Mouse (Mus musculus) limb, embryonic 14.5 days (tissue): ENCODE measurements around the gene Smoc1. TPM values are rescaled to one million over a fixed set of nuclear protein-coding genes. Genes with fewer than 3 reads are reported as not detected.

Source experiments
- ATAC-seq: fragments of 200-750 bp; cut with Nextera tagmentation; 2 replicates; pipeline ENCODE4 v1.8.0; 2017; ENCODE audit warnings: low read depth, moderate number of reproducible peaks, moderate TSS enrichment; ENCODE audit not compliant: low FRiP score
- DNase-seq: peaks from one replicate; pipeline ENCODE4 v3.0.0-alpha.2; 2015; ENCODE audit warnings: low spot score
- H3K27ac ChIP-seq: fragments of 300-500 bp; sonication (generic); replicated peaks from 2 replicates; pipeline ENCODE4 v1.5.1; 2014; ENCODE audit warnings: low read depth, mild to moderate bottlenecking, low read length, moderate library complexity, mixed read lengths
- H3K27me3 ChIP-seq: fragments of 300-500 bp; sonication (generic); 2 replicates; pipeline ENCODE4 v1.6.1; 2014; ENCODE audit warnings: low read length, mixed read lengths; ENCODE audit not compliant: control insufficient read depth, insufficient read depth
- H3K36me3 ChIP-seq: fragments of 300-500 bp; sonication (generic); 2 replicates; pipeline ENCODE4 v1.6.1; 2014; ENCODE audit warnings: mild to moderate bottlenecking, low read length, moderate library complexity, mixed read lengths; ENCODE audit not compliant: control insufficient read depth, insufficient read depth
- H3K4me1 ChIP-seq: fragments of 300-500 bp; sonication (generic); 2 replicates; pipeline ENCODE4 v1.6.1; 2014; ENCODE audit warnings: antibody characterized with exemption, low read length, mixed read lengths; ENCODE audit not compliant: control insufficient read depth, insufficient read depth
- H3K4me2 ChIP-seq: fragments of 300-500 bp; sonication (generic); replicated peaks from 2 replicates; pipeline ENCODE4 v1.6.1; 2014; ENCODE audit warnings: low read depth, mild to moderate bottlenecking, low read length, moderate library complexity; ENCODE audit not compliant: severe bottlenecking
- H3K4me3 ChIP-seq: fragments of 300-500 bp; sonication (generic); replicated peaks from 2 replicates; pipeline ENCODE4 v1.5.1; 2014; ENCODE audit warnings: low read length
- H3K9ac ChIP-seq: fragments of 300-500 bp; sonication (generic); 2 replicates; pipeline ENCODE4 v1.6.1; 2014; ENCODE audit warnings: mild to moderate bottlenecking, low read depth, low read length, moderate library complexity; ENCODE audit not compliant: severe bottlenecking
- H3K9me3 ChIP-seq: fragments of 300-500 bp; sonication (generic); 2 replicates; pipeline ENCODE4 v1.6.1; 2016; ENCODE audit warnings: low read length; ENCODE audit not compliant: control insufficient read depth
- POLR2A ChIP-seq: fragments of 200-500 bp; IDR thresholded peaks from 2 replicates; pipeline ENCODE4 v1.8.0; 2012; ENCODE audit warnings: inconsistent platforms, mild to moderate bottlenecking, moderate library complexity, borderline replicate concordance; ENCODE audit not compliant: insufficient read depth, insufficient read length; ENCODE audit errors: extremely low read depth
- WGBS: fragments of 180-500 bp; shearing (Covaris S2); extraction: QIAGEN DNeasy Blood & Tissue Kit; methylation state at CpG from one replicate; pipeline ENCODE4 v1.1.7; 2014; 5-methylcytosine and 5-hydroxymethylcytosine counted together
- polyA plus RNA-seq, 2 experiments: library from polyadenylated mRNA; depleted of rRNA in 1 of 2; stranded (reverse) in 1 of 2; unstranded in 1 of 2; fragments of >200 nt; fragmentation: Nextera tagmentation in 1 of 2; extraction: Ambion mirVana in 1 of 2; gene quantifications; 2 replicates each; pipeline versions ENCODE4 v1.2.1 to v1.2.3; 2012 to 2014

Gene Smoc1
- polyA plus RNA-seq, 2 experiments: 8.1 to 16.3 TPM

- Histone ChIP-seq H3K9me3 (no peaks in the 10 kb centered on the region), H3K36me3 (no peaks in the 10 kb centered on the region), H3K4me3 (no peak overlapping the region), H3K4me2 (no peak overlapping the region), H3K27me3 (no peaks in the 10 kb centered on the region), H3K4me1 (no peaks in the 10 kb centered on the region), H3K9ac (no peak overlapping the region), H3K27ac (no peak overlapping the region)
- ATAC-seq: no peak
- 78% methylated on average over 6 of the region's 6 CpGs for WGBS
- TF ChIP-seq POLR2A: no peak
- DNase-seq: no peak
Measured at GRCm38 (mm10) chr12:81155675-81156074, 129.1 kb downstream of the Smoc1 start.

DNA sequence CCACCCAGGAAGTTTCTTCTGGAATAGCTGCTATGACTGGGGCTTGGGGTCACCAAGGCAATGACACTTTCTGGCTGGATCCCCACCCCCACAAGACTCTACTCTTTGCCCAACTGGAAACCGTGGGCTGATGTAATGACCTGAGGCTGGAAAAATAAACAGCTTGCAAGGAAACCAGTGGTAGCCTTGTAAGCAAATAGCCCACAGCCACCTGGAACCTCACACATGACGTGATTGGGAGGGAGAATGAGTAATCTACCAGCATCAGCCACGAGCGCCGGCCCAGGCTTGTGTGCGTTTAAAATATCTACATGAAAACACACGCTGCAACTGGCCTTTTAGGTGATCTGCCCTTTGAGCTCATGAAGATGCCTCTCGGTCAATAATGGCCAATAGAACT is 130.2 kb downstream of the Smoc1 start:
- Histone ChIP-seq H3K36me3 (no peaks in the 10 kb centered on the region), H3K4me1 (no peaks in the 10 kb centered on the region), H3K27me3 (no peaks in the 10 kb centered on the region), H3K4me2 (no peak overlapping the region), H3K9ac (no peak overlapping the region), H3K4me3 (no peak overlapping the region), H3K9me3 (no peaks in the 10 kb centered on the region), H3K27ac (no peak overlapping the region)
- no peak for TF ChIP-seq POLR2A
- ATAC-seq (no peak), DNase-seq (no peak)
- WGBS: 68% methylated on average over 8 of the region's 8 CpGs

- H3K27me3 ChIP-seq: no peaks in the 10 kb centered on the region
- DNase-seq (no peak), ATAC-seq (no peak)
- H3K4me2 ChIP-seq: no peak overlapping the region
- H3K4me1 ChIP-seq: no peaks in the 10 kb centered on the region
- no peaks in the 10 kb centered on the region for H3K36me3 ChIP-seq
- 71% methylated on average over 2 of the region's 2 CpGs for WGBS
- no peak overlapping the region for H3K4me3 ChIP-seq
- no peak overlapping the region for H3K27ac ChIP-seq
- H3K9ac ChIP-seq: no peak overlapping the region
- no peaks in the 10 kb centered on the region for H3K9me3 ChIP-seq
- TF ChIP-seq POLR2A: no peak
Measured at GRCm38 (mm10) chr12:81159947-81160346, 133.3 kb downstream of the Smoc1 start.

DNA sequence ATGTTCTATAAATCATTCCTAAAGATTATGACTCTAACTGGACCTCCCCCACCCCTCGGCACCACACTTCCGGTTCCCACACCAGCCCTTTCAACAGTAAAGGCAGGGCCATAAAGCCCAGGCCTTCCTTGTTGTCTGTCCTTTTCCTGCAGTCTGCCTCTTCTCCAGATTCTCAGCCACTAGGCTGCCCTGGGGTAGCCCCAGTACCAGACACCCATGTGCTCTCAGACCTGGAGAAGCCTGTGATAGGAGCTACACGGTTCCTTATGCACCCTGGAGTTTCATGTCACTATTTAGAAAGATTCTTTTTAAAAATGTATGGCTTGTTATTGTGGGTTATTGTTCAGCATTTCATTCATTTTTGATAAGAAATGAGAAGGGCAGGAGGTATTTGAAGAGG is 133.8 kb downstream of the Smoc1 start:
- Histone ChIP-seq H3K4me2 (no peak overlapping the region), H3K27ac (no peak overlapping the region), H3K4me3 (no peak overlapping the region), H3K36me3 (no peaks in the 10 kb centered on the region), H3K27me3 (no peaks in the 10 kb centered on the region), H3K9ac (no peak overlapping the region), H3K9me3 (no peaks in the 10 kb centered on the region), H3K4me1 (no peaks in the 10 kb centered on the region)
- 39% methylated on average over 3 of the region's 3 CpGs for WGBS
- DNase-seq (no peak), ATAC-seq (no peak)
- no peak for TF ChIP-seq POLR2A

- no peak for TF ChIP-seq POLR2A
- Histone ChIP-seq H3K27ac (no peak overlapping the region), H3K4me1 (no peaks in the 10 kb centered on the region)
Measured at GRCm38 (mm10) chr12:81160831-81161230, 134.2 kb downstream of the Smoc1 start.

DNA sequence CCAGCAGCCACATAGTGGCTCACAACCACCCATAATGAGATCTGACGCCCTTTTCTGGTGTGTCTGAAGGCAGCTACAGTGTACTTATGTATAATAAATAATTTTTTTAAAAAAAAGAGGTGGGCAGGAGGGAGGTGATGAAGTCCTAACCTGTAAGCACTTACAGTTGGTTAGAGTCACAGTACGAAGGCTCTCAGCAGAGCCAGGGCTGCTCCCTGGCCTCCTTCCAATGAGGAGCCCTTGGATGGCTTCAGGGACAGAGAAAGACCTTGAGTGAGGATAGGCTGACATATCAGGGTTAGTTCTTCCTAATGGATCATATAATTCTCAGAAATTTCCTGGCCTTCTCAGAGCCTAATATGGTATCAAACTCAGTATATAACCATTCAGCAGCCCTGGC is 134.7 kb downstream of the Smoc1 start:
- Histone ChIP-seq H3K4me1 (peaks cover 4% of the 10 kb centered on the region; the same call in 1 of the 2 replicates), H3K27me3 (no peaks in the 10 kb centered on the region), H3K9me3 (no peaks in the 10 kb centered on the region), H3K4me2 (no peak overlapping the region), H3K4me3 (no peak overlapping the region), H3K27ac (no peak overlapping the region), H3K9ac (no peak overlapping the region), H3K36me3 (no peaks in the 10 kb centered on the region)
- no peak for TF ChIP-seq POLR2A
- WGBS: 85% methylated on average over 2 of the region's 2 CpGs
- ATAC-seq: no peak
- DNase-seq: no peak

More at GRCm38 (mm10) chr12:81160831-81161230, 134.2 kb downstream of the Smoc1 start:
- no peaks in the 10 kb centered on the region for H3K27me3 ChIP-seq
- H3K4me2 ChIP-seq: no peak overlapping the region
- 68% methylated on average over 5 of the region's 5 CpGs for WGBS
- H3K9ac ChIP-seq: no peak overlapping the region
- no peaks in the 10 kb centered on the region for H3K9me3 ChIP-seq
- no peak for ATAC-seq
- DNase-seq: no peak
- no peaks in the 10 kb centered on the region for H3K36me3 ChIP-seq
- H3K4me3 ChIP-seq: no peak overlapping the region
